Mouse (Mus musculus) lung, embryonic 14.5 days (tissue): Measurements from ENCODE around the gene Dnah2. TPM values are rescaled to one million over a fixed set of nuclear protein-coding genes. Genes with fewer than 3 reads are reported as not detected.

Experiments
- ATAC-seq: fragments of 200-750 bp; cut with Nextera tagmentation; 2 replicates; pipeline ENCODE4 v1.8.0; 2017; ENCODE audit warnings: mild to moderate bottlenecking, moderate TSS enrichment, moderate library complexity; ENCODE audit not compliant: insufficient read depth
- DNase-seq: peaks from one replicate; pipeline ENCODE4 v3.0.0-alpha.2; 2015
- H3K27ac ChIP-seq: fragments of 300-500 bp; sonication (generic); 2 replicates; pipeline ENCODE4 v1.5.1; 2014; ENCODE audit warnings: low read depth, mild to moderate bottlenecking, moderate library complexity
- H3K27me3 ChIP-seq: fragments of 300-500 bp; sonication (generic); 2 replicates; pipeline ENCODE4 v1.6.1; 2014; ENCODE audit warnings: low read length, control low read depth; ENCODE audit not compliant: insufficient read depth
- H3K36me3 ChIP-seq: fragments of 300-500 bp; sonication (generic); 2 replicates; pipeline ENCODE4 v1.6.1; 2014; ENCODE audit warnings: control low read depth; ENCODE audit not compliant: insufficient read depth
- H3K4me1 ChIP-seq: fragments of 300-500 bp; sonication (generic); 2 replicates; pipeline ENCODE4 v1.6.1; 2014; ENCODE audit warnings: antibody characterized with exemption, control low read depth; ENCODE audit not compliant: insufficient read depth
- H3K4me2 ChIP-seq: fragments of 300-500 bp; sonication (generic); 2 replicates; pipeline ENCODE4 v1.6.1; 2014; ENCODE audit warnings: mild to moderate bottlenecking
- H3K4me3 ChIP-seq: fragments of 300-500 bp; sonication (generic); 2 replicates; pipeline ENCODE4 v1.5.1; 2014; ENCODE audit warnings: low read depth, low read length
- H3K9ac ChIP-seq: fragments of 300-500 bp; sonication (generic); 2 replicates; pipeline ENCODE4 v1.6.1; 2014
- H3K9me3 ChIP-seq: fragments of 300-500 bp; sonication (generic); 2 replicates; pipeline ENCODE4 v1.6.1; 2016; ENCODE audit warnings: low read depth, low read length, control low read depth
- CTCF ChIP-seq: IDR thresholded peaks from 2 replicates; pipeline ENCODE4 v1.5.1; 2016; ENCODE audit warnings: antibody characterized with exemption, low read depth
- WGBS: fragments of 180-500 bp; shearing (Covaris S2); extraction: QIAGEN DNeasy Blood & Tissue Kit; methylation state at CpG from one replicate; pipeline ENCODE4 v1.1.7; 2014; 5-methylcytosine and 5-hydroxymethylcytosine counted together
- polyA plus RNA-seq: library from polyadenylated mRNA; unstranded; fragments of >200 nt; fragmentation: Nextera tagmentation; extraction: Ambion mirVana; gene quantifications from 2 replicates; pipeline ENCODE4 v1.2.1, GENCODE M21; 2014

Dnah2 gene
- polyA plus RNA-seq, 1 experiment from 2014 or later = 1.9 TPM

GRCm38 (mm10) chr11:69516151-69516640 lies 32.7 kb downstream of the Dnah2 start:
- no peaks in the 10 kb centered on the region for H3K36me3 ChIP-seq
- no peaks in the 10 kb centered on the region for H3K27me3 ChIP-seq
- TF ChIP-seq CTCF = no peak
- no peak for ATAC-seq
- no peak overlapping the region; the same call in 1 of the 2 replicates for H3K9ac ChIP-seq
- H3K27ac ChIP-seq = no peak overlapping the region
- H3K4me2 ChIP-seq = no peak overlapping the region
- DNase-seq = no peak
- H3K4me1 ChIP-seq = 0 out of 2 replicates have a peak, but pooled peaks cover 3% of the 10 kb centered on the region
- 40% methylated on average over 15 of the region's 15 CpGs for WGBS
- no peak overlapping the region for H3K4me3 ChIP-seq
- no peaks in the 10 kb centered on the region for H3K9me3 ChIP-seq

- Histone ChIP-seq H3K9ac (no peak overlapping the region), H3K4me3 (no peak overlapping the region), H3K4me1 (0 out of 2 replicates have a peak, but pooled peaks cover 3% of the 10 kb centered on the region), H3K9me3 (no peaks in the 10 kb centered on the region), H3K27me3 (no peaks in the 10 kb centered on the region), H3K4me2 (no peak overlapping the region), H3K36me3 (no peaks in the 10 kb centered on the region), H3K27ac (no peak overlapping the region)
- TF ChIP-seq CTCF = peak; percentile 80
- ATAC-seq = 0 out of 2 replicates have a peak, but pooled peaks have one; percentile 57
- 10% methylated on average over 6 of the region's 6 CpGs for WGBS
- peak; percentile 90 for DNase-seq
Measured at GRCm38 (mm10) chr11:69513840-69514239, 35.1 kb downstream of the Dnah2 start.

DNA sequence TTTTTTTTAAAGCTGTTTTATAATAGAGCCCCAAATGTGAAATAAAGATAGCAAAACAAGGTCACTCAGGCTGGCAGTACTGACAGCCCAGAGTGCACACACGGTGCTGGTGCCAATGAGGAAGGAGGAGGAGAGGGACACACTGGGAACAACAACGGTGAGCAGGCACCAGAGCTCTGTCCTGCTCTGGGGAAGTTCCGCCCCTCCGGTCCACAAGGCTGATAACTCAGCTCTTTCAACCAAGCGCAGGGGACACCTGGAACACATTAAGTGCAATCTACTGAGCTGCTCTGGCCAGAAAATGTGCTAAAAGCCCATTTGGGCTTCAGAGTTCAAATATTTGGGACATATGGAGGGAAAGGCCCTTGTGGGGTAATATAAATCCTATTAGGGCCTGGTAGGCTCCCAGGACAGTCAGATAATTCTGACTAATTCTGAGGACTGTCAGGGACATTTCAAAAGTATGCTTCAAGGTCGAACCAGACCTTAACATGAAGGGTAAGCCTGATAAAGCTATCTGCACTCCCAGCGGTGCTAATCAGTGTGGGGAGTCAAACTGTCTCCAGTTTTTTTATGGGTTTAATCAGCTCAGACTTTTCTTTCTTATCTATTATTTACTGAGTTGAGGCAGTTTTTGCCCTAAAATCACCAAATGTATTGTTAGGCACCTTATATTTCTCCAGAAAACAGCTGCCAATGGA lies 38.0 kb downstream of the Dnah2 start:
- TF ChIP-seq CTCF = no peak
- Histone ChIP-seq H3K4me2 (no peak overlapping the region), H3K4me1 (no peaks in the 10 kb centered on the region), H3K4me3 (no peak overlapping the region), H3K36me3 (no peaks in the 10 kb centered on the region), H3K27me3 (no peaks in the 10 kb centered on the region), H3K9ac (no peak overlapping the region), H3K27ac (no peak overlapping the region), H3K9me3 (no peaks in the 10 kb centered on the region)
- ATAC-seq = no peak
- WGBS = 20% methylated on average over 7 of the region's 7 CpGs
- no peak for DNase-seq

- no peak for ATAC-seq
- H3K4me3 ChIP-seq = no peak overlapping the region
- 34% methylated on average over 4 of the region's 4 CpGs for WGBS
- H3K9me3 ChIP-seq = no peaks in the 10 kb centered on the region
- H3K4me2 ChIP-seq = no peak overlapping the region
- H3K27ac ChIP-seq = no peak overlapping the region
- H3K36me3 ChIP-seq = no peaks in the 10 kb centered on the region
- peaks cover 15% of the 10 kb centered on the region for H3K4me1 ChIP-seq
- no peak overlapping the region for H3K9ac ChIP-seq
- DNase-seq = peak; percentile 33
- no peak for TF ChIP-seq CTCF
- H3K27me3 ChIP-seq = no peaks in the 10 kb centered on the region
Measured at GRCm38 (mm10) chr11:69503863-69504280, 45.0 kb downstream of the Dnah2 start.

GRCm38 (mm10) chr11:69501555-69501954 lies 47.4 kb downstream of the Dnah2 start:
- peaks cover 15% of the 10 kb centered on the region for H3K4me1 ChIP-seq
- H3K36me3 ChIP-seq = no peaks in the 10 kb centered on the region
- no peak overlapping the region; the same call in 1 of the 2 replicates for H3K9ac ChIP-seq
- no peaks in the 10 kb centered on the region for H3K9me3 ChIP-seq
- H3K27ac ChIP-seq = no peak overlapping the region
- TF ChIP-seq CTCF = no peak
- no peaks in the 10 kb centered on the region for H3K27me3 ChIP-seq
- WGBS = 8% methylated on average over 9 of the region's 9 CpGs
- DNase-seq (peak; percentile 26), ATAC-seq (no peak)
- peak overlapping the region; percentile 47 for H3K4me2 ChIP-seq
- H3K4me3 ChIP-seq = peak overlapping the region; percentile 8; the same call in 1 of the 2 replicates

DNA sequence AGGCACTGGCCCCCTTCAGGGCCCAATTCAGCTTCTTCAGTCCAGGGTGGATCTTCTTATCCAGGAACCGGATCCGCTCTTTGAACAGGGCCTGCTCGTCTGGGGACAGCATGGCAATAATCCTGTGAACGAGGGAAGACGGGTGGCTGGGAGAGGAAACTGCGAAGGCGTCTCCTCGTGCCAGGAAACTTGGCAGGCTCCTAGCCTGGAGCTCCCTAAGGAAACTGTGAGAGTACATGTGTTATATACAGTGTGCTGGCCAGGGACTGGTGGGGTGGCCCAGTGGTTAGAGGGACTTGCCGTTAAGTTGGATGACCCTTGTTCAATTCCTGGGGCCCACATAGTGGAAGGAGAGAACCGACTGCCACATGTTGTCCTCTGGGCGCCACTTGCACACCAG lies 49.8 kb downstream of the Dnah2 start:
- Histone ChIP-seq H3K4me3 (no peak overlapping the region), H3K27me3 (no peaks in the 10 kb centered on the region), H3K27ac (no peak overlapping the region), H3K9ac (no peak overlapping the region), H3K4me1 (peaks cover 15% of the 10 kb centered on the region), H3K9me3 (no peaks in the 10 kb centered on the region), H3K4me2 (no peak overlapping the region), H3K36me3 (no peaks in the 10 kb centered on the region)
- DNase-seq (no peak), ATAC-seq (no peak)
- WGBS = 75% methylated on average over 11 of the region's 11 CpGs
- TF ChIP-seq CTCF = no peak

DNA sequence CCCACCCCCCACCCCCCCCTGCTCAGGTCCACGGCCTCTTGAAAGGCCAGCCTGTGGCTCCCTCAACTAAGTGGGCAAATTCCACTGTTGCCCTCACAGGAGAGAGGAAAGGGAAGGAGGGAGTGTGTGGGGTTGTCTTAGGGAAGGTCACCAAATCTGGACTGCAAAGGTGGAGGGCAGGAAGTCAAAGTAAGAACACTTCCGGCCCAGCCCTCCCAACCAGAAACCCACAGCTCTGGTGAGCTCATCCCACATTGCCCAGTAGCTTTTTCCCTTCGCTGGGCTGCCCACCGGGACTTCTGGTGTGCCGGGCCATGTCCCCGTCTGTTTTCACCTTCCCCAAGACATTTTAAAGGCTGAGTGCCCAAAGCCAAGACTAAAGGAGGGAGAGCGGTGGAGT lies 57.2 kb downstream of the Dnah2 start:
- WGBS = 68% methylated on average over 7 of the region's 7 CpGs
- DNase-seq (no peak), ATAC-seq (no peak)
- H3K27ac ChIP-seq = no peak overlapping the region
- TF ChIP-seq CTCF = no peak
- H3K4me1 ChIP-seq = no peaks in the 10 kb centered on the region
- H3K4me2 ChIP-seq = no peak overlapping the region
- H3K27me3 ChIP-seq = no peaks in the 10 kb centered on the region
- no peaks in the 10 kb centered on the region for H3K36me3 ChIP-seq
- H3K4me3 ChIP-seq = no peak overlapping the region
- no peak overlapping the region for H3K9ac ChIP-seq
- H3K9me3 ChIP-seq = no peaks in the 10 kb centered on the region
